Mouse (Mus musculus) liver, embryonic 15.5 days (tissue): ENCODE results near the gene Fbxo36. TPM values are rescaled to one million over a fixed set of nuclear protein-coding genes. Genes with fewer than 3 reads are reported as not detected.

Experiments used
- ATAC-seq: fragments of 200-750 bp; cut with Nextera tagmentation; 2 replicates; pipeline ENCODE4 v1.8.0; 2017; ENCODE audit warnings: moderate number of reproducible peaks, mild to moderate bottlenecking, moderate library complexity; ENCODE audit not compliant: insufficient read depth
- H3K27ac ChIP-seq: fragments of 300-500 bp; sonication (generic); replicated peaks from 2 replicates; pipeline ENCODE4 v1.5.1; 2015; ENCODE audit warnings: mild to moderate bottlenecking, inconsistent platforms
- H3K27me3 ChIP-seq: fragments of 300-500 bp; sonication (generic); 2 replicates; pipeline ENCODE4 v1.6.1; 2015; ENCODE audit warnings: mild to moderate bottlenecking, inconsistent platforms
- H3K36me3 ChIP-seq: fragments of 300-500 bp; sonication (generic); replicated peaks from 2 replicates; pipeline ENCODE4 v1.6.1; 2015; ENCODE audit warnings: moderate library complexity, mild to moderate bottlenecking, inconsistent platforms
- H3K4me1 ChIP-seq: fragments of 300-500 bp; sonication (generic); replicated peaks from 2 replicates; pipeline ENCODE4 v1.6.1; 2015; ENCODE audit warnings: inconsistent platforms
- H3K4me2 ChIP-seq: fragments of 300-500 bp; sonication (generic); 2 replicates; pipeline ENCODE4 v1.6.1; 2015; ENCODE audit warnings: moderate library complexity, mild to moderate bottlenecking, inconsistent platforms
- H3K4me3 ChIP-seq: fragments of 300-500 bp; sonication (generic); replicated peaks from 2 replicates; pipeline ENCODE4 v1.5.1; 2015; ENCODE audit warnings: mild to moderate bottlenecking, inconsistent platforms
- H3K9ac ChIP-seq: fragments of 300-500 bp; sonication (generic); 2 replicates; pipeline ENCODE4 v1.6.1; 2015; ENCODE audit warnings: moderate library complexity, mild to moderate bottlenecking, inconsistent platforms
- H3K9me3 ChIP-seq: fragments of 300-500 bp; sonication (generic); replicated peaks from 2 replicates; pipeline ENCODE4 v1.6.1; 2016; ENCODE audit warnings: inconsistent platforms
- WGBS: fragments of 180-500 bp; shearing (Covaris S2); methylation state at CpG from one replicate; pipeline ENCODE4 v1.1.7; 2015; ENCODE audit warnings: mixed read lengths; ENCODE audit not compliant: insufficient replicate concordance; 5-methylcytosine and 5-hydroxymethylcytosine counted together
- polyA plus RNA-seq: library from polyadenylated mRNA; unstranded; fragments of >200 nt; fragmentation: Nextera tagmentation; extraction: Ambion mirVana; gene quantifications from 2 replicates; pipeline ENCODE4 v1.2.1, GENCODE M21; 2015

Gene Fbxo36
- polyA plus RNA-seq, 1 experiment from 2014 or later = 7.3 TPM

DNA sequence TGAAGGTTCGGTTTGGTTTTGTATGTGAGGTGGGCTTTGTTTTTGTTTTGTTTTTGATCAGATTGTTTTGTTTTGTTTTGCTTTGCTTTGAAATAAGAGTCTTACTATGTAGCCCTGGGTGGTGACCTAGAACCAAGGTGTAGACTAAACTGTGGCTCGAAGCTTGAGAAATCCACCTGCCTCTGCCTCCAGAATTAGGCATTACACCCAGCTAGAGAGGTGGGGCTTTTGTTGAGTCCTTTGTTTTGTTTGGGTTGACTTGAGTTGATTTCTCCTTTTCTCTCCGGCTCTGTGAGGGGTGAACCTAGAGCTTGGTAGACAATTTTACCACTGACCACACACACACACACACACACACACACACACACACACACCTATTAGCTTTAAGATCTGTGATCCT is 1.4 kb downstream of the Fbxo36 start:
- Histone ChIP-seq H3K27ac (no peak overlapping the region), H3K36me3 (no peaks in the 10 kb centered on the region), H3K9me3 (no peaks in the 10 kb centered on the region), H3K4me2 (peak overlapping the region; percentile 81), H3K4me3 (peak overlapping the region; percentile 98), H3K4me1 (peaks cover 31% of the 10 kb centered on the region), H3K9ac (no peak overlapping the region), H3K27me3 (no peaks in the 10 kb centered on the region)
- ATAC-seq = no peak
- WGBS = 49% methylated on average over 3 of the region's 3 CpGs

DNA sequence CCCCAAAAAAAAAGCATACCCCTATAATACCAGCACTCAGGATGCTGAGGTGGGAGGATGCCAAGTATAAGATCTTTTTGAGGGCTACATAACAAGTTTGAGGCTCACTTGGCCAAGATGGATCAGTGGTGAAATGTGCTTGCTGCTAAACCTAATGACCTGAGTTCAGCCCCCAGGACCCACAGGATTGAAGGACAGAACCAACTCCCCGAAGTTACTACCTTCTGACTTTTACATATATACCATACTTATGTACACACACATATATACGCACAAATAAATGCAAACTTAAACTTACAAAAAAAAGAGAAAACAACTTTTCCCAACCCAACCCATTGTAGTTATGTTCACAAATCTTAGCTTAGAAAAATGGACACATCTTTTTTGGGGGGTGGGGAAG is 3.7 kb downstream of the Fbxo36 start:
- no peak for ATAC-seq
- H3K27ac ChIP-seq = no peak overlapping the region
- H3K27me3 ChIP-seq = no peaks in the 10 kb centered on the region
- H3K9ac ChIP-seq = no peak overlapping the region
- WGBS = 81% methylated on average over 2 of the region's 2 CpGs
- H3K4me3 ChIP-seq = no peak overlapping the region
- no peaks in the 10 kb centered on the region for H3K9me3 ChIP-seq
- H3K4me2 ChIP-seq = no peak overlapping the region
- no peaks in the 10 kb centered on the region for H3K36me3 ChIP-seq
- peaks cover 18% of the 10 kb centered on the region for H3K4me1 ChIP-seq

GRCm38 (mm10) chr1:84847698-84848097 is 8.1 kb downstream of the Fbxo36 start:
- no peak overlapping the region for H3K9ac ChIP-seq
- ATAC-seq = no peak
- 78% methylated on average over 7 of the region's 7 CpGs for WGBS
- no peaks in the 10 kb centered on the region for H3K9me3 ChIP-seq
- no peak overlapping the region for H3K27ac ChIP-seq
- peaks cover 32% of the 10 kb centered on the region for H3K4me1 ChIP-seq
- no peaks in the 10 kb centered on the region for H3K36me3 ChIP-seq
- H3K27me3 ChIP-seq = no peaks in the 10 kb centered on the region
- H3K4me3 ChIP-seq = no peak overlapping the region
- no peak overlapping the region for H3K4me2 ChIP-seq

DNA sequence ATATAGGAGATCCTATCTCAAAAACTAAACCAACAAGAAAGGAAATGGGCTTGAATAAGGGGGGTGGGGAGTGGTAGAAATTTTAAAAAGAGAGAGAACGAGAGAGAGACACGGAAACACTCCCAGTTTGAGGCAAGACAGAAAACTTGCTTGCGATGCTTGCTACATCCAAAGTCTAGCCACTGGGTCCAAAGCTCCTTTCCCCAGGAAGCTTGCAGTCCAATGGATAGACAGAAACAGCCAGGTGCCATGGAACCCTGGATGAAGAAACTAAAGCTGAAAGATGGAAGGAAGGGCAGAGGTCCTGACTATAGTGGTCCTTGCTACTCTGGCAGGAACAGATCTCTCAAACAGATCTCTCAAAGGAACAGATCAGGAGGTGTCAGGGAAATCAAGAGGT is 8.7 kb downstream of the Fbxo36 start:
- no peak for ATAC-seq
- H3K9ac ChIP-seq = no peak overlapping the region
- H3K9me3 ChIP-seq = no peaks in the 10 kb centered on the region
- H3K4me1 ChIP-seq = peaks cover 38% of the 10 kb centered on the region
- no peak overlapping the region for H3K27ac ChIP-seq
- no peaks in the 10 kb centered on the region for H3K36me3 ChIP-seq
- 73% methylated on average over 3 of the region's 3 CpGs for WGBS
- H3K4me2 ChIP-seq = no peak overlapping the region
- H3K27me3 ChIP-seq = no peaks in the 10 kb centered on the region
- H3K4me3 ChIP-seq = no peak overlapping the region

DNA sequence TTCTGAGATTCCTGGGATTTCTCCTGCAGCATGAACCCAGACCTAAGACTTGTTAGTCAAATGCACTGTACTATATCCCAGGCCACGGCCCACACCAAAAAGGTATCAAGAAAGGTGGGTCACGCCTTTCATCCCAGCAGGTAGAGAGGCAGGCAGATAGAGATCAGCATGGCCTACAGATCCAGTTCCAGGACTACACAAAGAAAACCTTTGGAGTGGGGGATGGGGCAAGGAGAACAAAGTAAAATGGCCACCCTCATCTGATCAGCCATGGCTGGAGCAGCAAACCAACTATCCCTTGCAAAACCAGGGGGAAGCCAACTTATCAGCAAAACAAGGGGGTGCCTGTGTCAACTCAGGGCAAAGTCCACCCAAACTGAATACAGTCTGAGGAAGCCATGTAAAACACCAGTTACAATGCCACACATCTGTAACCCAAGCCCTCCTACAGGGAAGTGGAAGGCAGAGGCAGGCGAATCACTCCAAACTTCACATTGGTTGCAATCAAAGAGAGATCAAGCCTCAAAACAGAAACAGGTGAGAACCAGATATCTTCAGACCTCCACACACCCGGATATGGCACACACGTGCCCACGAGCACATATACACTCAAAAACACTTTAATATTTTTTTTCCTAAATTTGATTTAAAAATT is 9.3 kb downstream of the Fbxo36 start:
- Histone ChIP-seq H3K4me2 (no peak overlapping the region), H3K27me3 (no peaks in the 10 kb centered on the region), H3K36me3 (no peaks in the 10 kb centered on the region), H3K27ac (no peak overlapping the region), H3K4me3 (no peak overlapping the region), H3K4me1 (peaks cover 43% of the 10 kb centered on the region), H3K9ac (no peak overlapping the region), H3K9me3 (no peaks in the 10 kb centered on the region)
- WGBS = 79% methylated on average over 6 of the region's 6 CpGs
- ATAC-seq = no peak

DNA sequence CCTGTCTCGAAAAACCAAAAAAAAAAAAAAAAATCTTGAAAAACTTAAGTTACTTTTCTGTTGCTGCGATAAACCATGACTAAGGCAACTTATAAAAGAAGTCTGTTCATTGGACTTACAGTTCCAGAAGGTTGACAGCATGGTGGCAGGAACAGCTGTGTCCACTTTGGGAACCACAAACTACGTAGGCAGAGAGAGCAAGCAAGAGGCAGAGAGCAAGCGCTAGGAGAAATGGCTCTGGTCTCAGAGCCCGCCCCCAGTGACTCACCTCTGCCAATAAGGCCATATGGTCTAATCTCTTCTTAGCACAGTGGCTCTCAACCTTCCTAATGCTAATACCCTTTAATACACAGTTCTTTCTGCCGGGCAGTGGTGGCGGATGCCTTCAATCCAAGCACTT is 10.2 kb downstream of the Fbxo36 start:
- no peak overlapping the region for H3K27ac ChIP-seq
- no peaks in the 10 kb centered on the region for H3K9me3 ChIP-seq
- no peak for ATAC-seq
- H3K4me1 ChIP-seq = peaks cover 52% of the 10 kb centered on the region
- WGBS = 75% methylated on average over 7 of the region's 7 CpGs
- H3K4me3 ChIP-seq = no peak overlapping the region
- no peak overlapping the region for H3K4me2 ChIP-seq
- H3K36me3 ChIP-seq = no peaks in the 10 kb centered on the region
- H3K27me3 ChIP-seq = no peaks in the 10 kb centered on the region
- no peak overlapping the region for H3K9ac ChIP-seq

DNA sequence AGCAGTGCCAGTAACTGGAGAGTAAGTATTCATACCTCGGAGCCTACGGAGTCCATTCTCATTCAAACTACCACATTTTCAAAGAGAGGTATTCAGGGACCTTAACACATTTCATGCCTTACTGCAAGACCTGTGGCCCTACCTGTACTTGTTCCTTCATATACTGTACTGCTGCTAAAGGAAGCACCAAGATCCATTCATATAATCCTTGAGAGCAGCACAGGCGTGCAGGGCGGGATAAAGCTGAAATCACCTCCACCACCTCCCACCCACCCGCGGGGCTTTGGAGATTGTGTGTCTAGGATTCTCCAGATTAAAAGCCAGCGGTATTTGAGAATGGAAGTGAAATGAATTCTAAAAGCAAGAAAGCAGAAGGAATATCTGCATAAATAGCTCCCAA is 10.8 kb downstream of the Fbxo36 start:
- 80% methylated on average over 7 of the region's 7 CpGs for WGBS
- Histone ChIP-seq H3K9ac (no peak overlapping the region), H3K4me1 (peaks cover 52% of the 10 kb centered on the region), H3K36me3 (no peaks in the 10 kb centered on the region), H3K4me2 (no peak overlapping the region), H3K27me3 (no peaks in the 10 kb centered on the region), H3K9me3 (no peaks in the 10 kb centered on the region), H3K4me3 (no peak overlapping the region), H3K27ac (no peak overlapping the region)
- no peak for ATAC-seq

DNA sequence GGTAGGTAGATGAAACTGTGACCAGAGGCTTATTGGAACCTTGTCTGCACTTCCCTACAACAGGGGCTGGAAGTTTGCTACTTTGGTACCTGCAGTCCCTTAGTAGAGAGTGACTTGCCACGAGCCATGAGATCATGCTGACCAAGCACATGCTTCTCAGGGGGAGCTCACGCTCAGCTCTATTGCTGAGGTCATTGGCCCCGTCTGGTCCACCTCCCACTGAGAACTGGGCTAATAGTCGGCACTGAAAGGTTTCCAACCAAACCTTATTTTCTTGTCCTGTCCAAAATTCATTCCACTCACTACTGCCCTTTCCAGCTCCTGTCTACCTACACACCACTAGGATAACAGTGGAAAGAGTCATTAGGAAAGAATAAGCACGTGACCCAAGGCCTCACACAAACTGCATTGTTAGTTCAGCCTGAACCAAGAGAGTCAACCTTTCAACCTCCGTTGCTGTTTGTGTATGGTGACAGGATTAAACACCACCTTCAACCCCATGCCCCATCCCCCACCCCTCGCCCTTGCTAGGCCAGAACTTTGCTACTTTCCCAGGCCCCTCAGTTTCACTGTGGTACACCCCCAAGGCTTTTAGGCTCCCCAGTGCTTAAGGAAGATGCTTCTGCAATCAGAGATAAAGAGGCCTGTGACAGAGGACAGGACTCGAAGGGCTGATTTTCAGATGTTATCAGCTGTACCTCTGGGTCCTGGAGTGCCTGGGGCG is 12.0 kb downstream of the Fbxo36 start:
- H3K4me1 ChIP-seq = peaks cover 52% of the 10 kb centered on the region
- no peaks in the 10 kb centered on the region for H3K36me3 ChIP-seq
- H3K4me2 ChIP-seq = peak overlapping the region; percentile 15
- no peaks in the 10 kb centered on the region for H3K27me3 ChIP-seq
- H3K9ac ChIP-seq = no peak overlapping the region
- H3K9me3 ChIP-seq = no peaks in the 10 kb centered on the region
- WGBS = 32% methylated on average over 9 of the region's 9 CpGs
- no peak overlapping the region for H3K4me3 ChIP-seq
- peak overlapping the region; percentile 74 for H3K27ac ChIP-seq
- ATAC-seq = peak; percentile 78

GRCm38 (mm10) chr1:84853721-84854120 is 14.1 kb downstream of the Fbxo36 start:
- Histone ChIP-seq H3K27me3 (no peaks in the 10 kb centered on the region), H3K9ac (no peak overlapping the region), H3K4me3 (no peak overlapping the region), H3K9me3 (no peaks in the 10 kb centered on the region), H3K4me1 (peaks cover 44% of the 10 kb centered on the region), H3K27ac (no peak overlapping the region), H3K36me3 (no peaks in the 10 kb centered on the region), H3K4me2 (no peak overlapping the region)
- ATAC-seq = no peak
- WGBS = 58% methylated on average over 1 of the region's 1 CpGs

GRCm38 (mm10) chr1:84854966-84855365 is 15.3 kb downstream of the Fbxo36 start:
- Histone ChIP-seq H3K27me3 (no peaks in the 10 kb centered on the region), H3K4me1 (peaks cover 38% of the 10 kb centered on the region), H3K4me2 (no peak overlapping the region), H3K4me3 (no peak overlapping the region), H3K36me3 (no peaks in the 10 kb centered on the region), H3K27ac (no peak overlapping the region), H3K9me3 (no peaks in the 10 kb centered on the region), H3K9ac (no peak overlapping the region)
- no peak for ATAC-seq
- WGBS = 64% methylated on average over 2 of the region's 2 CpGs

DNA sequence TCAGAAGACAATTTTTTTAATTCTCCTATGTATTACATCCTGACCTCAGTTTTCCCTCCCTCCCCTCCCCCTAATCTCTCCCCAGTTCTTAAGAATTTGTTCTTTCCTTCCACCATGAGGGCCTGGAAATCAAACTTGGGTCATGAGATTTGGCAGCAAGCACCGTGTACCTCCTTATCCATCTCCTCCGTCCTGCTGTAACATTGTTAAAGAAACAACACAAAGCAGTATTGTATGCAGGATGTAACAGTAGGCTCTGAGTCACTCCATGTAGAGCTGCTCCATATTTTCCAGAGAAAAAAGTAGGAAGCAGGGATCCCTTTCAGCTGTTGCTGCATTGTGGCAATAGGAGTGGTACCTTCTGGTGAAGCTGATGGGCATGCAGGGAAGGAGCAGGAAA is 16.1 kb downstream of the Fbxo36 start:
- Histone ChIP-seq H3K27ac (no peak overlapping the region), H3K36me3 (no peaks in the 10 kb centered on the region), H3K4me3 (no peak overlapping the region), H3K4me1 (peaks cover 43% of the 10 kb centered on the region), H3K9me3 (no peaks in the 10 kb centered on the region), H3K9ac (no peak overlapping the region), H3K27me3 (no peaks in the 10 kb centered on the region), H3K4me2 (no peak overlapping the region)
- 80% methylated on average over 2 of the region's 2 CpGs for WGBS
- ATAC-seq = no peak
